ENCODE assay signal across 9 mouse cellular contexts in genomic region chr13:39823346-39823954, GRCm38 (mm10).
DNase-seq lines count a peak whose midpoint lies in the region; ATAC-seq and TF ChIP-seq lines count a peak whose summit lies in the region.
"Had no signal": no experiment of that assay in that cellular context is flagged by ENCODE, and none has a peak within 500 bp of the region (broad histone marks: within the 10 kb centered on the region; RNA-seq: fewer than 3 reads in every experiment).

No protein-coding gene starts in this region.

- H3K4me1 ChIP-seq in heart, embryonic 10.5 days = peaks cover 15% of the 10 kb centered on the region
- peaks cover 6% of the 10 kb centered on the region for H3K4me1 ChIP-seq in testis, adult 2 months (ENCODE audit: control insufficient read depth, insufficient read depth, low read length)
- peaks cover 16% of the 10 kb centered on the region for H3K4me1 ChIP-seq in hindbrain, embryonic 15.5 days (replicated peaks)
- H3K4me1 ChIP-seq in stomach, embryonic 14.5 days (ENCODE audit: control insufficient read depth, insufficient read depth, low read length) = peaks cover 12% of the 10 kb centered on the region; the same call in 1 of the 2 replicates

- H3K9ac ChIP-seq in hindbrain, embryonic 15.5 days = peak overlapping the region; percentile 27; the same call in 1 of the 2 replicates
- no peak overlapping the region for H3K9ac ChIP-seq in stomach, embryonic 14.5 days (replicated peaks; ENCODE audit: low read depth, low read length)

- peak overlapping the region; percentile 77 for H3K27ac ChIP-seq in heart, embryonic 10.5 days
- H3K27ac ChIP-seq in testis, adult 2 months (ENCODE audit: control insufficient read depth, insufficient read depth, low read depth, low read length) = no peak overlapping the region
- H3K27ac ChIP-seq in hindbrain, embryonic 15.5 days (replicated peaks) = peak overlapping the region; percentile 76
- no peak overlapping the region for H3K27ac ChIP-seq in stomach, embryonic 14.5 days (ENCODE audit: low read length)

- intact Hi-C loops in heart, postnatal 14 days (cut with DNase I) = no loop called here

- H3K4me2 ChIP-seq in hindbrain, embryonic 15.5 days = peak overlapping the region; percentile 59
- H3K4me2 ChIP-seq in stomach, embryonic 14.5 days (replicated peaks; ENCODE audit: low read depth, low read length) = peak overlapping the region; percentile 66

- TF ChIP-seq CTCF in testis, adult 2 months (IDR thresholded peaks at IDR 0.05; ENCODE audit: control insufficient read depth, insufficient read depth, insufficient replicate concordance, low read depth, low read length) = no peak

- H3K36me3 ChIP-seq in heart, embryonic 10.5 days = no peaks in the 10 kb centered on the region
- no peaks in the 10 kb centered on the region for H3K36me3 ChIP-seq in testis, adult 2 months (ENCODE audit: control insufficient read depth, insufficient read depth, low read length)
- H3K36me3 ChIP-seq in hindbrain, embryonic 15.5 days = no peaks in the 10 kb centered on the region
- H3K36me3 ChIP-seq in stomach, embryonic 14.5 days (ENCODE audit: control insufficient read depth, insufficient read depth, low read length) = no peaks in the 10 kb centered on the region

- peak; percentile 71; the same call in 1 of the 2 replicates for ATAC-seq in hindbrain, embryonic 15.5 days (ENCODE audit: low FRiP score, low read depth)
- ATAC-seq in stomach, embryonic 14.5 days (ENCODE audit: insufficient number of reproducible peaks, insufficient read depth, low FRiP score, low read depth) = no peak

- TF ChIP-seq POLR2A in testis, adult 2 months (IDR thresholded peaks at IDR 0.05; ENCODE audit: control insufficient read depth, low read depth, low read length) = no peak

- H3K4me3 ChIP-seq in heart, embryonic 10.5 days = peak overlapping the region; percentile 62
- peak overlapping the region; percentile 52 for H3K4me3 ChIP-seq in testis, adult 2 months (ENCODE audit: control insufficient read depth, low read depth, low read length)
- peak overlapping the region; percentile 25 for H3K4me3 ChIP-seq in hindbrain, embryonic 15.5 days
- H3K4me3 ChIP-seq in stomach, embryonic 14.5 days (ENCODE audit: low read depth, low read length) = peak overlapping the region; percentile 22
- H3K4me3 ChIP-seq: erythroblast, embryonic 14.5 days had no signal

- DNase-seq in heart, embryonic 10.5 days (ENCODE audit: low spot score) = no peak
- no peak for DNase-seq in heart, postnatal 14 days
- no peak for DNase-seq in testis, postnatal 10 days (ENCODE audit: low spot score)
- no peak for DNase-seq in thymus, postnatal 0 days (ENCODE audit: low spot score)
- no peak for DNase-seq in kidney, postnatal 14 days

- no peaks in the 10 kb centered on the region for H3K9me3 ChIP-seq in heart, embryonic 10.5 days
- H3K9me3 ChIP-seq in hindbrain, embryonic 15.5 days = no peaks in the 10 kb centered on the region
- no peaks in the 10 kb centered on the region for H3K9me3 ChIP-seq in stomach, embryonic 14.5 days (ENCODE audit: control insufficient read depth, low read depth, low read length)

- WGBS in heart, embryonic 10.5 days = 5% methylated on average over 15 of the region's 15 CpGs
- 10% methylated on average over 15 of the region's 15 CpGs for WGBS in hindbrain, embryonic 15.5 days
- 16% methylated on average over 15 of the region's 15 CpGs for WGBS in stomach, embryonic 14.5 days

- H3K27me3 ChIP-seq in heart, embryonic 10.5 days (ENCODE audit: insufficient read depth, poor library complexity, severe bottlenecking) = no peaks in the 10 kb centered on the region
- no peaks in the 10 kb centered on the region for H3K27me3 ChIP-seq in testis, adult 2 months (ENCODE audit: control insufficient read depth, insufficient read depth, low read length)
- H3K27me3 ChIP-seq in hindbrain, embryonic 15.5 days = no peaks in the 10 kb centered on the region
- H3K27me3 ChIP-seq in stomach, embryonic 14.5 days (ENCODE audit: control insufficient read depth, insufficient read depth, low read length) = no peaks in the 10 kb centered on the region

Comparison
In these comparisons a context has a peak if more than half of its experiments do, and no peak if none do; other contexts are left out.
1. H3K27ac ChIP-seq: peak in heart, embryonic 10.5 days (single experiment) and hindbrain, embryonic 15.5 days (single experiment); none in testis, adult 2 months (single experiment) and stomach, embryonic 14.5 days (single experiment).
2. Peak in every context shown above with its lines, with median percentiles within 50 percentile points of each other: H3K4me3 ChIP-seq.